ENCODE assay signal across 26 mouse cellular contexts in genomic region chr8:70903582-70903981, GRCm38 (mm10). TPM values are rescaled to one million over a fixed set of nuclear protein-coding genes. Genes with fewer than 3 reads are reported as not detected.
DNase-seq lines count a peak whose midpoint lies in the region; ATAC-seq and TF ChIP-seq lines count a peak whose summit lies in the region.
"Had no signal": no experiment of that assay in that cellular context is flagged by ENCODE, and none has a peak within 500 bp of the region (broad histone marks: within the 10 kb centered on the region; RNA-seq: fewer than 3 reads in every experiment).

No protein-coding gene starts in this region.

- peaks cover 11% of the 10 kb centered on the region for H3K79me2 ChIP-seq in CH12.LX (replicated peaks; ENCODE audit: control insufficient read depth, extremely low read depth, insufficient read depth, poor library complexity, severe bottlenecking)

- no peak for DNase-seq in limb, embryonic 10.5 days (ENCODE audit: low spot score)
- no peak for DNase-seq in CH12.LX (ENCODE audit: extremely low read depth)
- DNase-seq in kidney, postnatal 25 days: no peak
- DNase-seq in stomach, postnatal 0 days (ENCODE audit: low spot score): no peak
- DNase-seq in layer of hippocampus, postnatal 10 days (ENCODE audit: low spot score in 2 of 2): no peak
- DNase-seq: adrenal gland, postnatal 14 days; cerebellum, adult 8-10 months; gastrocnemius, postnatal 36 days; heart, adult 18-20 months; heart, postnatal 10 days; heart, postnatal 4 days; kidney, adult 18-20 months had no signal

- TF ChIP-seq RAD21 in CH12.LX (IDR thresholded peaks at IDR 0.05; ENCODE audit: low read depth, low read length): no peak

- no peak overlapping the region for H3K4me3 ChIP-seq in limb, embryonic 13.5 days
- H3K4me3 ChIP-seq in limb, embryonic 10.5 days: no peak overlapping the region
- H3K4me3 ChIP-seq in CH12.LX (replicated peaks in 1 of 3; ENCODE audit: low read depth in 2 of 3, low read length in 2 of 3, poor library complexity in 1 of 3): no peak overlapping the region
- no peak overlapping the region for H3K4me3 ChIP-seq in bone marrow macrophage, adult 2 months (ENCODE audit: insufficient read depth, low read length)
- no peak overlapping the region for H3K4me3 ChIP-seq in stomach, postnatal 0 days (ENCODE audit: low read depth, low read length)
- H3K4me3 ChIP-seq: embryonic facial prominence, embryonic 10.5 days; erythroblast, embryonic 14.5 days; forebrain, embryonic 10.5 days; heart, embryonic 10.5 days; hindbrain, embryonic 13.5 days; intestine, embryonic 15.5 days had no signal

- no peak for TF ChIP-seq CTCF in CH12.LX (conservative IDR thresholded peaks at IDR 0.05 in 1 of 2, IDR thresholded peaks at IDR 0.05 in 1 of 2; ENCODE audit: low read depth in 2 of 2, low read length in 2 of 2)
- no peak for TF ChIP-seq CTCF in bone marrow macrophage, adult 2 months (IDR thresholded peaks at IDR 0.05; ENCODE audit: low read depth, low read length)
- no peak for TF ChIP-seq CTCF in stomach, postnatal 0 days (IDR thresholded peaks at IDR 0.05; ENCODE audit: low read depth)

- no peak for TF ChIP-seq POLR2A in CH12.LX (IDR thresholded peaks at IDR 0.05; ENCODE audit: low read depth, low read length)
- TF ChIP-seq POLR2A in bone marrow macrophage, adult 2 months (IDR thresholded peaks at IDR 0.05; ENCODE audit: borderline replicate concordance, low read depth, low read length): no peak

- dilution Hi-C loops in CH12.LX (cut with MboI; ENCODE audit: extremely low pct_ligation_motif_present, extremely low pct_unique_long_range_greater_than_20kb, low sequenced_read_pairs): no loop called here

- peaks cover 24% of the 10 kb centered on the region for H3K4me1 ChIP-seq in limb, embryonic 13.5 days
- H3K4me1 ChIP-seq in limb, embryonic 10.5 days: peaks cover 27% of the 10 kb centered on the region
- H3K4me1 ChIP-seq in CH12.LX (ENCODE audit: control insufficient read depth in 1 of 2, insufficient read depth in 2 of 2): peaks cover 10 to 56% of the 10 kb centered on the region in 2 experiments
- peaks cover 58% of the 10 kb centered on the region for H3K4me1 ChIP-seq in bone marrow macrophage, adult 2 months (ENCODE audit: control insufficient read depth, insufficient read depth, low read length)
- H3K4me1 ChIP-seq in stomach, postnatal 0 days (replicated peaks; ENCODE audit: control insufficient read depth, insufficient read depth): no peaks in the 10 kb centered on the region

- no peaks in the 10 kb centered on the region for H3K9me3 ChIP-seq in limb, embryonic 13.5 days
- no peaks in the 10 kb centered on the region for H3K9me3 ChIP-seq in limb, embryonic 10.5 days (replicated peaks)
- H3K9me3 ChIP-seq in CH12.LX (replicated peaks; ENCODE audit: low read length): no peaks in the 10 kb centered on the region
- H3K9me3 ChIP-seq in stomach, postnatal 0 days (ENCODE audit: control insufficient read depth, low read length): no peaks in the 10 kb centered on the region
- H3K9me3 ChIP-seq: embryonic facial prominence, embryonic 10.5 days; forebrain, embryonic 10.5 days; heart, embryonic 10.5 days; hindbrain, embryonic 13.5 days; intestine, embryonic 15.5 days had no signal

- 0 out of 2 replicates have a peak overlapping the region, but pooled peaks have one; percentile 2 for H3K9ac ChIP-seq in limb, embryonic 13.5 days
- no peak overlapping the region for H3K9ac ChIP-seq in CH12.LX (ENCODE audit: insufficient read depth, low read depth)
- H3K9ac ChIP-seq in stomach, postnatal 0 days (ENCODE audit: low read length): no peak overlapping the region
- H3K9ac ChIP-seq: intestine, embryonic 15.5 days had no signal

- H3K36me3 ChIP-seq in limb, embryonic 13.5 days: no peaks in the 10 kb centered on the region
- H3K36me3 ChIP-seq in limb, embryonic 10.5 days: 0 out of 2 replicates have a peak, but pooled peaks cover 4% of the 10 kb centered on the region
- peaks cover 0 to 4% of the 10 kb centered on the region in 2 experiments for H3K36me3 ChIP-seq in CH12.LX (replicated peaks in 1 of 2; ENCODE audit: control insufficient read depth in 1 of 2, insufficient read depth in 1 of 2, low read length in 1 of 2)
- no peaks in the 10 kb centered on the region for H3K36me3 ChIP-seq in stomach, postnatal 0 days (ENCODE audit: control insufficient read depth, insufficient read depth, low read length)
- H3K36me3 ChIP-seq: heart, embryonic 10.5 days; hindbrain, embryonic 13.5 days; intestine, embryonic 15.5 days had no signal

- H3K27me3 ChIP-seq in limb, embryonic 13.5 days: 0 out of 2 replicates have a peak, but pooled peaks cover 6% of the 10 kb centered on the region
- peaks cover 17% of the 10 kb centered on the region; the same call in 1 of the 2 replicates for H3K27me3 ChIP-seq in limb, embryonic 10.5 days (ENCODE audit: low read depth, poor library complexity, severe bottlenecking)
- no peaks in the 10 kb centered on the region for H3K27me3 ChIP-seq in CH12.LX (replicated peaks)
- H3K27me3 ChIP-seq in stomach, postnatal 0 days (ENCODE audit: control insufficient read depth, insufficient read depth, low read length): no peaks in the 10 kb centered on the region
- H3K27me3 ChIP-seq: Patski had no signal

- no peak overlapping the region for H3K4me2 ChIP-seq in limb, embryonic 13.5 days (replicated peaks)
- no peak overlapping the region for H3K4me2 ChIP-seq in CH12.LX (ENCODE audit: insufficient read depth, low read depth, poor library complexity, severe bottlenecking)
- no peak overlapping the region for H3K4me2 ChIP-seq in stomach, postnatal 0 days (replicated peaks; ENCODE audit: low read depth)
- H3K4me2 ChIP-seq: hindbrain, embryonic 13.5 days; intestine, embryonic 15.5 days had no signal

- no peak overlapping the region for H3K27ac ChIP-seq in limb, embryonic 13.5 days
- no peak overlapping the region; the same call in 1 of the 2 replicates for H3K27ac ChIP-seq in limb, embryonic 10.5 days
- no peak overlapping the region for H3K27ac ChIP-seq in CH12.LX (ENCODE audit: insufficient read depth, low read depth)
- H3K27ac ChIP-seq in bone marrow macrophage, adult 2 months (ENCODE audit: insufficient read depth, low read depth, low read length): peak overlapping the region; percentile 70
- no peak overlapping the region for H3K27ac ChIP-seq in stomach, postnatal 0 days (replicated peaks)
- H3K27ac ChIP-seq: embryonic facial prominence, embryonic 10.5 days; forebrain, embryonic 10.5 days; heart, embryonic 10.5 days; hindbrain, embryonic 13.5 days; intestine, embryonic 15.5 days had no signal

- in situ Hi-C loops in CH12.LX (cut with MboI; ENCODE audit: low pct_ligation_motif_present, low pct_unique_long_range_greater_than_20kb, low sequenced_read_pairs): no loop called here

- ATAC-seq in limb, embryonic 13.5 days (ENCODE audit: low FRiP score, low read depth): no peak
- ATAC-seq in stomach, postnatal 0 days (ENCODE audit: low FRiP score, low TSS enrichment): no peak
- ATAC-seq: activated CD4-positive, CD25-positive, alpha-beta regulatory T cell, adult 4 months; forebrain, embryonic 14.5 days; intestine, embryonic 15.5 days; Patski had no signal

- no peak for TF ChIP-seq EP300 in CH12.LX (IDR thresholded peaks at IDR 0.05; ENCODE audit: low read length)
- TF ChIP-seq EP300 in stomach, postnatal 0 days (optimal IDR thresholded peaks at IDR 0.05): no peak

RNA-seq across cellular contexts. Expression of gene Map1s, which starts 2.1 kb away (rescaled TPM):
- 52.8 and 57.8 TPM in 2 replicates for polyA plus RNA-seq in limb, embryonic 13.5 days (2015; fragmentation: Nextera tagmentation; extraction: Ambion mirVana)
- 67.8 and 71.4 TPM in 2 replicates for polyA plus RNA-seq in limb, embryonic 10.5 days (2016; fragmentation: Nextera tagmentation; extraction: Ambion mirVana)
- total RNA-seq in CH12.LX (2012; rRNA removed): 51.4 and 53.6 TPM in 2 replicates
- 9.2 and 9.5 TPM in 2 replicates for total RNA-seq in CH12.LX (2014; rRNA removed)
- polyA plus RNA-seq in CH12.LX (2012; ENCODE audit: insufficient read length, low read depth): 30.9 and 31.1 TPM in 2 replicates
- 37.3 and 44.2 TPM in 2 replicates for polyA plus RNA-seq in bone marrow macrophage, adult 2 months (2012; ENCODE audit: insufficient read depth, insufficient read length, missing spikeins)
- polyA plus RNA-seq in stomach, postnatal 0 days (2015; fragmentation: Nextera tagmentation; extraction: Ambion mirVana): 15.2 and 15.6 TPM in 2 replicates
- 100 to 1,000 TPM in 1 of 2 experiments, 10 to 100 TPM in 1; 75.1 to 101 TPM for total RNA-seq in layer of hippocampus, postnatal 10 days (2021)

RNA-seq across cellular contexts. Expression of gene Rpl18a, which starts 6.4 kb away (rescaled TPM):
- polyA plus RNA-seq in limb, embryonic 13.5 days (2015; fragmentation: Nextera tagmentation; extraction: Ambion mirVana): 4,263 and 4,460 TPM in 2 replicates
- polyA plus RNA-seq in limb, embryonic 10.5 days (2016; fragmentation: Nextera tagmentation; extraction: Ambion mirVana): 3,636 and 3,729 TPM in 2 replicates
- total RNA-seq in CH12.LX (2012; rRNA removed): 4,693 and 5,917 TPM in 2 replicates
- 1,807 and 2,035 TPM in 2 replicates for total RNA-seq in CH12.LX (2014; rRNA removed)
- 3,837 and 4,364 TPM in 2 replicates for polyA plus RNA-seq in CH12.LX (2012; ENCODE audit: insufficient read length, low read depth)
- 1,719 and 1,824 TPM in 2 replicates for polyA plus RNA-seq in bone marrow macrophage, adult 2 months (2012; ENCODE audit: insufficient read depth, insufficient read length, missing spikeins)
- 4,207 and 4,214 TPM in 2 replicates for polyA plus RNA-seq in stomach, postnatal 0 days (2015; fragmentation: Nextera tagmentation; extraction: Ambion mirVana)
- total RNA-seq in layer of hippocampus, postnatal 10 days (2021): 100 to 1,000 TPM; 832 to 857 TPM

RNA-seq across cellular contexts. Expression of gene Slc5a5, which starts 11.0 kb away (rescaled TPM):
- 0.39 and 0.45 TPM in 2 replicates for polyA plus RNA-seq in limb, embryonic 13.5 days (2015; fragmentation: Nextera tagmentation; extraction: Ambion mirVana)
- polyA plus RNA-seq in limb, embryonic 10.5 days (2016; fragmentation: Nextera tagmentation; extraction: Ambion mirVana): 0.16 and 0.23 TPM in 2 replicates
- total RNA-seq in CH12.LX (2012; rRNA removed) (0.04 and 0.21 TPM in 2 replicates), CH12.LX (2014; rRNA removed) (0.16 TPM in 1 of 2 replicates, not detected in the other)
- 0.26 and 0.41 TPM in 2 replicates for polyA plus RNA-seq in CH12.LX (2012; ENCODE audit: insufficient read length, low read depth)
- not detected in 2 replicates for polyA plus RNA-seq in bone marrow macrophage, adult 2 months (2012; ENCODE audit: insufficient read depth, insufficient read length, missing spikeins)
- polyA plus RNA-seq in stomach, postnatal 0 days (2015; fragmentation: Nextera tagmentation; extraction: Ambion mirVana): 42.8 and 58.5 TPM in 2 replicates
- total RNA-seq in layer of hippocampus, postnatal 10 days (2021): 1 to 10 TPM; 5.2 to 6.9 TPM
- total RNA-seq: adrenal gland, adult 18-20 months; adrenal gland, postnatal 14 days; gastrocnemius, adult 8-10 months; heart, adult 18-20 months had no signal
- polyA plus RNA-seq: activated CD4-positive, CD25-positive, alpha-beta regulatory T cell, adult 4 months; heart, embryonic 14.5 days had no signal

RNA-seq across cellular contexts. Expression of gene Ccdc124, which starts 29.8 kb away (rescaled TPM):
- polyA plus RNA-seq in limb, embryonic 13.5 days (2015; fragmentation: Nextera tagmentation; extraction: Ambion mirVana): 113 and 117 TPM in 2 replicates
- 174 and 187 TPM in 2 replicates for polyA plus RNA-seq in limb, embryonic 10.5 days (2016; fragmentation: Nextera tagmentation; extraction: Ambion mirVana)
- total RNA-seq in CH12.LX (2012; rRNA removed): 58.7 and 62.9 TPM in 2 replicates
- total RNA-seq in CH12.LX (2014; rRNA removed): 29.2 and 36.2 TPM in 2 replicates
- polyA plus RNA-seq in CH12.LX (2012; ENCODE audit: insufficient read length, low read depth): 82.0 and 113 TPM in 2 replicates
- 35.6 and 39.9 TPM in 2 replicates for polyA plus RNA-seq in bone marrow macrophage, adult 2 months (2012; ENCODE audit: insufficient read depth, insufficient read length, missing spikeins)
- polyA plus RNA-seq in stomach, postnatal 0 days (2015; fragmentation: Nextera tagmentation; extraction: Ambion mirVana): 73.2 and 74.1 TPM in 2 replicates
- 100 to 1,000 TPM in 1 of 2 experiments, 10 to 100 TPM in 1; 97.6 to 108 TPM for total RNA-seq in layer of hippocampus, postnatal 10 days (2021)

RNA-seq across cellular contexts. Expression of gene Kcnn1, which starts 40.5 kb away (rescaled TPM):
- polyA plus RNA-seq in limb, embryonic 13.5 days (2015; fragmentation: Nextera tagmentation; extraction: Ambion mirVana): 2.9 and 4.3 TPM in 2 replicates
- 2.8 and 4.0 TPM in 2 replicates for polyA plus RNA-seq in limb, embryonic 10.5 days (2016; fragmentation: Nextera tagmentation; extraction: Ambion mirVana)
- total RNA-seq in CH12.LX (2012; rRNA removed) (0.13 and 0.21 TPM in 2 replicates), CH12.LX (2014; rRNA removed) (not detected in 2 replicates)
- not detected in 2 replicates for polyA plus RNA-seq in CH12.LX (2012; ENCODE audit: insufficient read length, low read depth)
- 0.99 and 1.8 TPM in 2 replicates for polyA plus RNA-seq in bone marrow macrophage, adult 2 months (2012; ENCODE audit: insufficient read depth, insufficient read length, missing spikeins)
- polyA plus RNA-seq in stomach, postnatal 0 days (2015; fragmentation: Nextera tagmentation; extraction: Ambion mirVana): 0.64 and 0.72 TPM in 2 replicates
- 10 to 100 TPM; 25.3 to 28.3 TPM for total RNA-seq in layer of hippocampus, postnatal 10 days (2021)
- polyA plus RNA-seq: activated CD4-positive, CD25-positive, alpha-beta regulatory T cell, adult 4 months had no signal

Comparison
In these comparisons a context has a peak if more than half of its experiments do, and no peak if none do; other contexts are left out.
1. RNA of gene Slc5a5, which starts 11.0 kb away (polyA plus RNA-seq): 42.8 to 58.5 TPM in stomach, postnatal 0 days; 0.39 to 0.45 TPM in limb, embryonic 13.5 days, 0.26 to 0.41 TPM in CH12.LX, 0.16 to 0.23 TPM in limb, embryonic 10.5 days and not detected in bone marrow macrophage, adult 2 months; every median in the first group is over 10 times any median in the second.